Mouse (Mus musculus) heart, postnatal 0 days (tissue): ENCODE results near the gene Zbtb8os.

Experiments
- CTCF ChIP-seq: IDR thresholded peaks from 2 replicates; pipeline ENCODE4 v1.5.1; 2016; ENCODE audit warnings: antibody characterized with exemption, control low read depth, low read depth
- EP300 ChIP-seq: IDR thresholded peaks from 2 replicates; pipeline ENCODE4 v1.6.1; 2016; ENCODE audit warnings: antibody characterized with exemption, low read depth

DNA sequence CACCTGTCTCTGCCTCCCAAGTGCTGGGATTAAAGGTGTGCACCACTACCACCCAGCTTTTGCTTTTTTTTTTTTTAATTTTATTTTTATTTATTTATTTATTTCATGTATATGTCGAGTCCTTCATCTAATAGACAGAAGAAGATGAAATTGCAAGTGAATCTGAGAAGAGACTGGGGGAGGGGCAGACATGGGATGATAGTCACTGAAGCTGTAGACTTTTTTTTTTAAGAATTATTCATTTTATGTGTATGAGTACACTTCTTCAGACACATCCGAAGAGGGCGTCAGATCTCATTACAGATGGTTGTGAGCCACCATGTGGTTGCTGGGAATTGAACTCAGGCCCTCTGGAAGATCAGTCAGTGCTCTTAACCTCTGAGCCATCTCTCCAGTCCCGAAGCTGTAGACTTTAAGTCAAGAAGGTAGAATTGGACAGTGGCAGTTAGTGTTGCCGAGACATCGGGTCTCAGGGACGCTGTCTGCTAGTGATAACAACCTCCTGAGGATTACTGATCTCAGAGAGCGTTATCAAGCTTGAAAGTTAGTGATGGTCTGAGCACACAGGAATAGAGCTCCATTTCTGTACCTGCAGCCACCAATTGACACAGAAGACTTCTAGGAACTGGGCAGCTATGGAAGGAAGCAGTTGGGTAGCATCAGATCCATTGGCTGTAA, 50.9 kb downstream of the Zbtb8os start:
- TF ChIP-seq CTCF (no peak), EP300 (no peak)
